Mouse (Mus musculus) bone marrow macrophage, adult 2 months (primary cell): ENCODE measurements around the gene Olfr412.

Source experiments
- CTCF ChIP-seq: IDR thresholded peaks from 2 replicates; pipeline ENCODE4 v1.5.1; 2012; ENCODE audit warnings: low read depth, mild to moderate bottlenecking, low read length, moderate library complexity
- POLR2A ChIP-seq: IDR thresholded peaks from 2 replicates; pipeline ENCODE4 v1.6.1; 2012; ENCODE audit warnings: mild to moderate bottlenecking, low read depth, low read length, borderline replicate concordance

DNA sequence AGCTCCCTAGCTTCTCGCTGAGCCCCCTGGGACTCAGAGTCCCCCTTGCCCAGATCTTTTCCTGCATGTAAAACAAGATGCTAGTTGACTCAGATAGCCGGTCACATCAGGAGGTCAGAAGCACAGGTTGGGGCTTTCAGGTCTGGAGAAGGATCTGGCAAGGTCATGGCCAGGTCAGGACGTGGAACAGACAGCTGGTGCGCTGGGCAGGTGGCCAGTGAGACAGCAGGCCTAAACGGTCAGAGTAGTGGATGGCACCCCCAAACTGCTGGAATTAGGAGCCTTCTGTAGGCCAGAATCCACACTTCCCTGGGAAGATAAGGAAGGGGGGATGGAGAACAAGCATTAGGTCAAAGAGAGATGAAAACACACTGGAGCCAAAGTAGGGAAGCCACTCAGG lies 25.3 kb downstream of the Olfr412 start:
- TF ChIP-seq POLR2A (no peak), CTCF (no peak)
